Mouse (Mus musculus): ENCODE measurements at regions not wholly inside any gene's neighbourhood (a gene's known extent, or its start where the extent isn't known, plus 50 kb on each side); places are given as distances from the start of the nearest gene placed in this dataset.

GRCm38 (mm10) chr4:105937587-105937986 is 147.9 kb downstream of the Gm12728 start:
- no peaks in the 10 kb centered on the region for H3K79me2 ChIP-seq (ENCODE audit: control insufficient read depth, insufficient read depth)
- H3K36me3 ChIP-seq (ENCODE audit: control insufficient read depth, insufficient read depth), result no peaks in the 10 kb centered on the region
- no peak for TF ChIP-seq MYOG (IDR thresholded peaks at IDR 0.05; ENCODE audit: control insufficient read depth in 1 of 3, insufficient read depth in 1 of 3, insufficient read length in 2 of 3, low read depth in 2 of 3)
- no peak for TF ChIP-seq CEBPB (IDR thresholded peaks at IDR 0.05; ENCODE audit: insufficient read depth, poor library complexity, severe bottlenecking)
- no peak for TF ChIP-seq POLR2A (IDR thresholded peaks at IDR 0.05; ENCODE audit: insufficient read length, low read depth)
- TF ChIP-seq SRF (IDR thresholded peaks at IDR 0.05; ENCODE audit: control insufficient read depth, insufficient read length, low read depth), result no peak
- no peak overlapping the region for H3K4me3 ChIP-seq
- peak overlapping the region; percentile 81 for H3K4me2 ChIP-seq (ENCODE audit: low read depth)
- no peak overlapping the region for H3ac ChIP-seq (ENCODE audit: control insufficient read depth, insufficient read length)
- no peaks in the 10 kb centered on the region for H3K27me3 ChIP-seq (ENCODE audit: control insufficient read depth, insufficient read depth, insufficient read length)

- no peak for TF ChIP-seq POLR2A (IDR thresholded peaks at IDR 0.05; ENCODE audit: insufficient read length, low read depth)
- TF ChIP-seq CEBPB (IDR thresholded peaks at IDR 0.05; ENCODE audit: insufficient read depth, poor library complexity, severe bottlenecking), result no peak
- no peak for TF ChIP-seq POLR2AphosphoS2 (IDR thresholded peaks at IDR 0.05; ENCODE audit: insufficient read length, low read depth)
- TF ChIP-seq SRF (IDR thresholded peaks at IDR 0.05; ENCODE audit: control insufficient read depth, insufficient read length, low read depth), result no peak
- no peak for TF ChIP-seq E2F4 (IDR thresholded peaks at IDR 0.05; ENCODE audit: insufficient read depth)
- TF ChIP-seq USF1 (IDR thresholded peaks at IDR 0.05; ENCODE audit: low read depth), result no peak
- TF ChIP-seq TCF12 (IDR thresholded peaks at IDR 0.05; ENCODE audit: insufficient read depth, poor library complexity, severe bottlenecking), result no peak
- TF ChIP-seq MYOG (IDR thresholded peaks at IDR 0.05; ENCODE audit: control insufficient read depth in 1 of 3, insufficient read depth in 1 of 3, insufficient read length in 2 of 3, low read depth in 2 of 3), result no peak
- no peak for TF ChIP-seq MAX (IDR thresholded peaks at IDR 0.05; ENCODE audit: low read depth)
- no peak for TF ChIP-seq REST (IDR thresholded peaks at IDR 0.05; ENCODE audit: insufficient read depth, insufficient read length)
- no peak overlapping the region for H3ac ChIP-seq (ENCODE audit: control insufficient read depth, insufficient read length)
- no peaks in the 10 kb centered on the region for H3K36me3 ChIP-seq (ENCODE audit: control insufficient read depth, insufficient read depth)
- H3K27me3 ChIP-seq (ENCODE audit: control insufficient read depth, insufficient read depth, insufficient read length), result no peaks in the 10 kb centered on the region
- H3K79me2 ChIP-seq (ENCODE audit: control insufficient read depth, insufficient read depth), result no peaks in the 10 kb centered on the region
- no peak overlapping the region for H3K4me3 ChIP-seq
- no peak overlapping the region for H3K4me2 ChIP-seq (ENCODE audit: low read depth)
These were observed 149.2 kb downstream of the Gm12728 start for GRCm38 (mm10) chr4:105938886-105939285.

- TF ChIP-seq USF1 (IDR thresholded peaks at IDR 0.05; ENCODE audit: low read depth), result no peak
- TF ChIP-seq MYOG (IDR thresholded peaks at IDR 0.05; ENCODE audit: control insufficient read depth in 1 of 3, insufficient read depth in 1 of 3, insufficient read length in 2 of 3, low read depth in 2 of 3), result no peak
- no peak for TF ChIP-seq REST (IDR thresholded peaks at IDR 0.05; ENCODE audit: insufficient read depth, insufficient read length)
- Histone ChIP-seq H3K79me2 (ENCODE audit: control insufficient read depth, insufficient read depth) (no peaks in the 10 kb centered on the region), H3ac (ENCODE audit: control insufficient read depth, insufficient read length) (no peak overlapping the region), H3K4me3 (no peak overlapping the region), H3K36me3 (ENCODE audit: control insufficient read depth, insufficient read depth) (no peaks in the 10 kb centered on the region), H3K4me2 (ENCODE audit: low read depth) (no peak overlapping the region), H3K27me3 (ENCODE audit: control insufficient read depth, insufficient read depth, insufficient read length) (no peaks in the 10 kb centered on the region)
These were observed 150.0 kb downstream of the Gm12728 start for GRCm38 (mm10) chr4:105939636-105940199.

- no peak overlapping the region for H3K4me3 ChIP-seq
- no peaks in the 10 kb centered on the region for H3K79me2 ChIP-seq (ENCODE audit: control insufficient read depth, insufficient read depth)
- no peak overlapping the region for H3K4me2 ChIP-seq (ENCODE audit: low read depth)
- TF ChIP-seq TCF12 (IDR thresholded peaks at IDR 0.05; ENCODE audit: insufficient read depth, poor library complexity, severe bottlenecking), result no peak
- TF ChIP-seq MAX (IDR thresholded peaks at IDR 0.05; ENCODE audit: low read depth), result no peak
- TF ChIP-seq REST (IDR thresholded peaks at IDR 0.05; ENCODE audit: insufficient read depth, insufficient read length), result no peak
- TF ChIP-seq USF1 (IDR thresholded peaks at IDR 0.05; ENCODE audit: low read depth), result no peak
- no peak for TF ChIP-seq CEBPB (IDR thresholded peaks at IDR 0.05; ENCODE audit: insufficient read depth, poor library complexity, severe bottlenecking)
- H3K27me3 ChIP-seq (ENCODE audit: control insufficient read depth, insufficient read depth, insufficient read length), result no peaks in the 10 kb centered on the region
- H3K36me3 ChIP-seq (ENCODE audit: control insufficient read depth, insufficient read depth), result no peaks in the 10 kb centered on the region
- no peak overlapping the region for H3ac ChIP-seq (ENCODE audit: control insufficient read depth, insufficient read length)
These were observed 151.2 kb downstream of the Gm12728 start for GRCm38 (mm10) chr4:105940891-105941290.

- no peak overlapping the region for H3K4me3 ChIP-seq
- no peak overlapping the region for H3K4me2 ChIP-seq (ENCODE audit: low read depth)
- H3K27me3 ChIP-seq (ENCODE audit: control insufficient read depth, insufficient read depth, insufficient read length), result no peaks in the 10 kb centered on the region
- H3ac ChIP-seq (ENCODE audit: control insufficient read depth, insufficient read length), result no peak overlapping the region
- no peaks in the 10 kb centered on the region for H3K36me3 ChIP-seq (ENCODE audit: control insufficient read depth, insufficient read depth)
- H3K79me2 ChIP-seq (ENCODE audit: control insufficient read depth, insufficient read depth), result no peaks in the 10 kb centered on the region
- TF ChIP-seq USF1 (IDR thresholded peaks at IDR 0.05; ENCODE audit: low read depth), result no peak
- no peak for TF ChIP-seq REST (IDR thresholded peaks at IDR 0.05; ENCODE audit: insufficient read depth, insufficient read length)
- TF ChIP-seq POLR2A (IDR thresholded peaks at IDR 0.05; ENCODE audit: insufficient read length, low read depth), result no peak
- no peak for TF ChIP-seq MAX (IDR thresholded peaks at IDR 0.05; ENCODE audit: low read depth)
- TF ChIP-seq CEBPB (IDR thresholded peaks at IDR 0.05; ENCODE audit: insufficient read depth, poor library complexity, severe bottlenecking), result no peak
- TF ChIP-seq MYOG (IDR thresholded peaks at IDR 0.05; ENCODE audit: control insufficient read depth in 1 of 3, insufficient read depth in 1 of 3, insufficient read length in 2 of 3, low read depth in 2 of 3), result no peak
- TF ChIP-seq E2F4 (IDR thresholded peaks at IDR 0.05; ENCODE audit: insufficient read depth), result no peak
These were observed 152.1 kb downstream of the Gm12728 start for GRCm38 (mm10) chr4:105941785-105942184.

GRCm38 (mm10) chr4:105944962-105945361 is 155.3 kb downstream of the Gm12728 start:
- no peak overlapping the region for H3ac ChIP-seq (ENCODE audit: control insufficient read depth, insufficient read length)
- no peaks in the 10 kb centered on the region for H3K79me2 ChIP-seq (ENCODE audit: control insufficient read depth, insufficient read depth)
- no peaks in the 10 kb centered on the region for H3K27me3 ChIP-seq (ENCODE audit: control insufficient read depth, insufficient read depth, insufficient read length)
- TF ChIP-seq TCF3 (IDR thresholded peaks at IDR 0.05; ENCODE audit: insufficient read length, low read depth) (no peak), USF1 (IDR thresholded peaks at IDR 0.05; ENCODE audit: low read depth) (no peak), MAX (IDR thresholded peaks at IDR 0.05; ENCODE audit: low read depth) (no peak), TCF12 (IDR thresholded peaks at IDR 0.05; ENCODE audit: insufficient read depth, poor library complexity, severe bottlenecking) (no peak), POLR2A (IDR thresholded peaks at IDR 0.05; ENCODE audit: insufficient read length, low read depth) (no peak), MYOD1 (IDR thresholded peaks at IDR 0.05; ENCODE audit: control insufficient read depth in 1 of 3, insufficient read length in 2 of 3, low read depth in 2 of 3) (no peak), POLR2AphosphoS2 (IDR thresholded peaks at IDR 0.05; ENCODE audit: insufficient read length, low read depth) (no peak)
- H3K4me3 ChIP-seq, result no peak overlapping the region
- H3K4me2 ChIP-seq (ENCODE audit: low read depth), result no peak overlapping the region
- no peaks in the 10 kb centered on the region for H3K36me3 ChIP-seq (ENCODE audit: control insufficient read depth, insufficient read depth)

Data from myocyte (in vitro differentiated cells).